Mouse (Mus musculus): Measurements from ENCODE around the gene Psmb3. TPM values are rescaled to one million over a fixed set of nuclear protein-coding genes. Genes with fewer than 3 reads are reported as not detected.

Psmb3 gene
- total RNA-seq, 4 experiments from 2014 or later, result 145 to 154 (median 150) TPM

- no peak for DNase-seq (ENCODE audit: low spot score)
These were observed 50.1 kb downstream of the Psmb3 start for GRCm38 (mm10) chr11:97753277-97753676.

- no peak for DNase-seq (ENCODE audit: low spot score)
These were observed 54.9 kb downstream of the Psmb3 start for GRCm38 (mm10) chr11:97758125-97758524.

GRCm38 (mm10) chr11:97758942-97759341, 55.7 kb downstream of the Psmb3 start:
- no peak for DNase-seq (ENCODE audit: low spot score)

GRCm38 (mm10) chr11:97761638-97762037, 58.4 kb downstream of the Psmb3 start:
- DNase-seq (ENCODE audit: low spot score), result no peak

Small RNA genes within 50 kb of the gene (microRNA-seq; reads per million reads assigned to microRNA genes)
- gene Gm24158, result not detected
- gene Mir6927, result not detected
- gene Mir8102, result not detected

Other genes starting within 250 kb of the Psmb3 start
- not detected for gene 4933428G20Rik, start 203.1 kb upstream of the Psmb3 start, total RNA-seq (2022)
- gene Srcin1, start 127.2 kb upstream of the Psmb3 start, total RNA-seq (2022), result under 1 TPM; 0.06 to 0.75 (median 0.18) TPM
- 1 to 10 TPM in 3 of 4 experiments, under 1 TPM in 1; 0.92 to 1.7 (median 1.2) TPM for gene Epop, start 73.7 kb upstream of the Psmb3 start, total RNA-seq (2022)
- gene Mllt6, start 40.0 kb upstream of the Psmb3 start, total RNA-seq (2022), result 10 to 100 TPM; 68.8 to 84.0 (median 69.8) TPM
- gene Cisd3, start 17.6 kb upstream of the Psmb3 start, total RNA-seq (2022), result 100 to 1,000 TPM; 133 to 158 (median 141) TPM
- 1 to 10 TPM; 4.6 to 6.3 (median 5.3) TPM for gene Pcgf2, start 2.9 kb upstream of the Psmb3 start, total RNA-seq (2022)
- gene Pip4k2b, start 41.3 kb downstream of the Psmb3 start, total RNA-seq (2022), result 10 to 100 TPM; 21.9 to 26.6 (median 25.6) TPM
- 1 to 10 TPM; 6.1 to 7.1 (median 6.3) TPM for gene Cwc25, start 63.2 kb downstream of the Psmb3 start, total RNA-seq (2022)
- gene 1700001P01Rik, start 72.5 kb downstream of the Psmb3 start, total RNA-seq (2022), result not detected
- gene Rpl23, start 79.0 kb downstream of the Psmb3 start, total RNA-seq (2022), result 100 to 1,000 TPM; 425 to 610 (median 521) TPM
- gene Lasp1, start 95.6 kb downstream of the Psmb3 start, total RNA-seq (2022), result 10 to 100 TPM; 20.1 to 32.0 (median 25.8) TPM
- 1 to 10 TPM in 1 of 4 experiments, under 1 TPM in 3; 0.22 to 1.7 (median 0.51) TPM for gene B230217C12Rik, start 137.4 kb downstream of the Psmb3 start, total RNA-seq (2022)
- gene Fbxo47, start 180.8 kb downstream of the Psmb3 start, total RNA-seq (2022), result under 1 TPM; 0.28 to 0.56 (median 0.31) TPM